Mouse (Mus musculus) layer of hippocampus, adult 2 months (tissue): ENCODE measurements at regions not wholly inside any gene's neighbourhood (a gene's known extent, or its start where the extent isn't known, plus 50 kb on each side); places are given as distances from the start of the nearest gene placed in this dataset.

ENCODE experiments used
- DNase-seq, 2 experiments: peaks; one replicate each; pipeline ENCODE4 v3.0.0; 2022; ENCODE audit warnings: low spot score in 2 of 2
- H3K27ac ChIP-seq: fragments of 200-600 bp; 2 replicates; pipeline ENCODE4 v1.8.1; 2022
- H3K4me3 ChIP-seq: fragments of 200-600 bp; 2 replicates; pipeline ENCODE4 v1.8.1; 2022; ENCODE audit warnings: mild to moderate bottlenecking
- CTCF ChIP-seq: fragments of 200-600 bp; conservative IDR thresholded peaks from 2 replicates; pipeline ENCODE4 v1.8.1; 2022; ENCODE audit warnings: antibody characterized with exemption, mild to moderate bottlenecking, moderate library complexity

DNA sequence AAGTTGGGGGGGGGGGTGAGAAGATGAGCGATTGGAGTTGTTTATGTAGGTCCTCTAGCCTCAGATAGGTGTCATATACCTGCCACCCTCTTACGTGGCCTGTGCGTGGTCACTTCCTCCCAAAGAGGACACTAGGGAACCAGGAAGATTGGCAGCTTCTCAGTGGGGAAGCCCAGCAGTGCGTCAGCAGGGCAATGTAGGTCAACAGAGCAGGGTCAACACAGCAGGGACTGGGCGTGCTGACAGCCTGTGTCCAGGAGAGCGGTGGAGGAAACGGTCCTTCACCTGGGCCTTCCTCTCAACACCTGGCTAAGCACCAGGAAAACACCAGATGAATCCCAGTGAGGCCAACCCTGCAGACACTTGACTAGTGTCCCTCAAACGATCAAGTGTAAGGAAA is 122.4 kb upstream of the Dio3 start:
- DNase-seq = no peak
- Histone ChIP-seq H3K4me3 (no peak overlapping the region), H3K27ac (no peak overlapping the region)
- TF ChIP-seq CTCF = no peak

DNA sequence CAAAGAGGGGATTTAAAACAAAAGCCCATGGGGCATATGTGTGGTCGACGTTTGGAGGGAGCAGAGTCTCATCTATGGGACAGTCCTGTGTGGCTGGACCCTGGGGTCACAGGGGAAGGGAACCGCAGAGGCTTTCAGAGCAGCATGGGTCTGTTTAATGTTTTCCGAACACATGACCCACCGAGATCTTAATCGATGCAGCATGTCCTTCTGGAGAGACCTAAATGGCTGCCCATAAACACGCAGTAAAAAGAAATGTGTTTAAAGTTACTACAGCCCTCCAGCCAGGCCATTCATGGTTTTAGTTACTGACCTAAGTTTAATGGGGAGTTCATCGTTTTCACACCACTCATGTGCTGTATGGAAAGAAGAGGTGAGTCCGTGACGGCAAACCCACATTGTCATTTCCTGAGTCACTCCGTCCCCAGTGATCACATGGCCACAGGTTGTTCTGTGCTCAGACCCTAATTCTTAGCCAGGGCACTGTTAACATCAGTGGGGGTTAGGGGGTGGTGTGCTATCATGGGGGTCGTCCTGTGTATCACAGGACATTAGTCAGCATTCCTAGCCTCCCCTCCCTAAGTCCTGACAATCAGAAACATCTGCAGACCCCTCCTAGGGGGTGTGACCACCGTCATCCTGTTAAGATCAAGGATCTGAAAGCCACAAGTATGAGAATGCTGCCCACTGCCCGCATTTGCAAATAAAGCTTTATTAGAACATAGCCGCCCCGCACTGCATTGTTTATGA is 120.7 kb upstream of the Dio3 start:
- DNase-seq = no peak
- no peak for TF ChIP-seq CTCF
- Histone ChIP-seq H3K27ac (no peak overlapping the region), H3K4me3 (no peak overlapping the region)

DNA sequence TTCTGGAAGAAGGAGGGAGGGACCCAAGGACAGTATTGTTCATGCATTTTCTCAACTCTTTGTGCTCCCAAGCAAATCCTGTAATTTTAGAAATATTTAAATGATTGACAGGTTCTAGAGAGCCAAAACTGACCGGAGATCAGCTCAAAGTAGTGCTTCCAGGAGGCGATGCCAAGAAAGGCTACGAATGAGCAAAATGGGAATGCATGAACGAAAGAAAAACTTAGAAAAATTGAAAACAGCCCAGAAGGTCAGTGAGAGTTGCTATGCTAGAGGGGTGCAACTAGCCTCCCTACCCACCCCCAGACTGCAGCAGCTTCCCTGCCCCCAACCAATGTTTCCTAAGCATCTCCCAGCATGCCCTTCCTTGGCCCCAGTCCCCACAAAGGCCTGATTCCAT is 117.6 kb upstream of the Dio3 start:
- no peak for DNase-seq
- TF ChIP-seq CTCF = no peak
- Histone ChIP-seq H3K27ac (no peak overlapping the region), H3K4me3 (no peak overlapping the region)

GRCm38 (mm10) chr12:110165462-110165861 is 113.4 kb upstream of the Dio3 start:
- no peak overlapping the region for H3K4me3 ChIP-seq
- no peak for DNase-seq
- no peak overlapping the region for H3K27ac ChIP-seq
- TF ChIP-seq CTCF = no peak

- Histone ChIP-seq H3K27ac (no peak overlapping the region), H3K4me3 (no peak overlapping the region)
- no peak for TF ChIP-seq CTCF
- DNase-seq = no peak
Measured at GRCm38 (mm10) chr12:110168407-110168806, 110.5 kb upstream of the Dio3 start.

DNA sequence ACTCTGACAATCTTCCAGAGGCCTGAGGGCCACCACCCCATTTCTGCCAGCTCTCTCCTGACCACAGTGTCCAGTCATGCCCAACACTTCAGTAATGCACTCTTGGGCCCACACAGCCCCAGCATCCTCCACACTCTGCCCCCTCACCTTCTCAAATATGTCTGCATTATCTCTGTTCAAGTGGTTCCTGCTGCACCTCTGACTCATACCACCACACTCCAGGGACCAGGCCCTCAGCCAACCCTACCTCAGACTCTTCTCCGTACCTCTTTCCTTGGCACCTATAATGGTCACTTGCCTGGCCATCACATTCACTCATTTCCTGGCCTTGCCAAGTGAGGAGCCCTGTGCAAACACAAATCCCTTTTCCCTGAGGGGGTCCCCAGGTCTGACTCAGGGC is 109.6 kb upstream of the Dio3 start:
- Histone ChIP-seq H3K4me3 (no peak overlapping the region), H3K27ac (no peak overlapping the region)
- no peak for DNase-seq
- TF ChIP-seq CTCF = no peak

DNA sequence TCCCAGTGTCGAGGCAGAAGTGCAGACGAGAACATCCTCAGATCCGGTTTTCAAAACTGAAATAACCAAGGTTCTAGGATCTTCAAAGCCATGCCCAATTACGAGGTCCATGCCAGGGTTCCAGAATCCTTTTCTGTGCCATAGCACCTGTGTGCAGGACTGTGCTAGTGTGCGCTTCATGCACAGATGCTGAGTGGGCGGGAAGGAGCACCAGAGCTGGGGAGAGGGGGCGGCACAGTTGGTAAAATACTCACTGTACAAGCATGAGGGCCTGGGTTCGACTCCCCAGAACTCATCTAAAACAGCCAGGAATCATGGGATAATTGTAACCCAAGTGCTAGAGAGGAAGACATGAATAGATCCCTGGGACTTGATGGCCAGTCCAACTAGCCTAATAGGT is 108.4 kb upstream of the Dio3 start:
- no peak overlapping the region for H3K4me3 ChIP-seq
- TF ChIP-seq CTCF = no peak
- DNase-seq = peak in 1 of 2 experiments; percentile 22
- no peak overlapping the region for H3K27ac ChIP-seq

GRCm38 (mm10) chr12:110177826-110178225 is 101.0 kb upstream of the Dio3 start:
- DNase-seq = no peak
- Histone ChIP-seq H3K27ac (no peak overlapping the region), H3K4me3 (no peak overlapping the region)
- TF ChIP-seq CTCF = no peak

GRCm38 (mm10) chr12:110183473-110183872 is 95.4 kb upstream of the Dio3 start:
- Histone ChIP-seq H3K4me3 (no peak overlapping the region), H3K27ac (no peak overlapping the region)
- DNase-seq = no peak
- no peak for TF ChIP-seq CTCF

DNA sequence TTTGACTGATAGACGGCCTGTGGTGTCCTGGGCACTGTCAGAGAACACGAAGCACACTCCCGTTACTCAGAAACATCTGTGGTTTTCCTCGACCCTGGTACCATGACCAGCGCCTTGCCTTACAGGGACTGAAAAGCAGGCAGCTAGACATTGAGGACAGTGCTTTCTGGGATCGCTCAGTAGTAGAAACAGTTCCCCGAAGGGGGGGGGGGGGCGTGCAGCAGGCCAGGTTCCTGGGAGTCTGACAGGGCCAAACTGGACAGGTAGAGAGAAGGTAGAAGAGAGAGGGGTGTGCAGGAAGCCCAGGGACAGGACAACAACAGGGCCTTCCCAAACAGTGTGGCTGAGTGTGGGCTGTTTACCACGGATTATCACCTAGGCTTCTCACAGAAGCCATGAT is 93.5 kb upstream of the Dio3 start:
- Histone ChIP-seq H3K4me3 (no peak overlapping the region), H3K27ac (no peak overlapping the region)
- DNase-seq = no peak
- TF ChIP-seq CTCF = no peak

- Histone ChIP-seq H3K27ac (no peak overlapping the region), H3K4me3 (no peak overlapping the region)
- no peak for DNase-seq
- TF ChIP-seq CTCF = no peak
Measured at GRCm38 (mm10) chr12:110186381-110186780, 92.5 kb upstream of the Dio3 start.

GRCm38 (mm10) chr12:110186911-110187245 is 92.0 kb upstream of the Dio3 start:
- DNase-seq = no peak
- TF ChIP-seq CTCF = no peak
- Histone ChIP-seq H3K27ac (no peak overlapping the region), H3K4me3 (no peak overlapping the region)

DNA sequence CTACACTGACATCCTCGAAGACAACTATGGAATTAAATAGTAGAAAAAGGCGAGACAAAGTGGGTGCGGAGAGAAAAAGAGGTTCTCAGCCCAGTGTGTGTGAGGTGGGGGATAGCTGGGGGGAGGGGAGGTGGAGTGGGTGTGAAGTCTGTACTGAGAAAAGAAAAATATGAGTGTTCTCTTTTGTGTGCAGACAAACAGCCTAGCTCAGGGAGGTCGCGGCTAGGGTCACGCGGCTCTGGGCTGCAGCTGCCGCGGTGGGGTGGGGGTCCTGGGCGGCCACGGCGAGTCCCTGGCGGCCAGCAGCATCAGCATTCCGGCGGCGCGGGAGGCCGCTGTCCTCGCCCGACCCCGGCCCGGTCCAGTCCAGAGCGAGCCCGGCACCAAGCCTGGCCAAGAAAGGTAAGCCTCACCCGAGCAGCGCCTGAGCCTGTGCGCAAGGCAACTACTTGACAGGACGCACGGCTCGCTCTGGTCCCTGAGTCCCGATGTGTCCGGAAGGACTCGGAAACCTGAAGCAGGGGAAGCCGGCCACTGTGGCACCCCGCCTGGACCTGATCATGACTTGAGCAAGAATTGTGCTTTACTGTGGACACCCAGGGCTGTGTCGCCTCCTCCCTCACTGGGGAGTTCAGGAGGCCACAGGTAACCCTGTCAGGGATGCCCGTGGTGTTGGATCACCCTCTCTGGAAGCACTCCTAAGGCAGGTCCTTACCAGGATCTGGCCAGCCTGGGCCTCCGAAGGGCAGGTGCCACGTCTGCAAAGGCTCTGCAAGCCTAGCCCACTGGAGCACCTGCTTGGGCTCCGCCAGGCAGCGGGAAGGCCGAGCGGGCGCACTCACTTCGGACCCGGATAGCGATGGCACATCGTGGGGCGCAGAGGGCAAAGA is 91.4 kb upstream of the Dio3 start:
- Histone ChIP-seq H3K4me3 (no peak overlapping the region), H3K27ac (no peak overlapping the region)
- no peak for DNase-seq
- TF ChIP-seq CTCF = no peak

DNA sequence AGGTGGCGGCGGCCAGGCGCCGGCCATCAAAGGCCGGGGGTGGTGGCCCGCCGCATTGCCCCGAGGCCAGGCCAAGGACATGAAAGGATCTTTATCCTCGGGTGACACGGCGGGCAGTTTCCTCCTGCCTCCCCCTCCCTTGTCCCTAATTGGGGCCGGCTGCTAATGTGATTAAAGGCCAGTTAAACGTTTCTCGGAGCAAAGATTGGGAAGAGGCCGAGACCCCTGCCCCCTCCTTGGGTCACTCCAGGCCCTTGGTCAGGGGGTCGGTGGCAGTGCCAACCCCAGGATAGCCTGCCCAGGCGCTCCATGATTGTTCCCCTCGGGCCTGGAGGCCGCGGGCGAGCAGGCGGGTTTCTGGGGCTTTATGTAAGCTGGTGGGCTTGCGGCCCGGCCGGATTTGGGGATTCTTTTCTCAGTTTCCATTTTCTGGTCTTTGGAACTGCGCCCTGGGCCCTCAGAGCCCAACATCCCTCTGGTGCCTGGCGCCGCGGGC is 90.7 kb upstream of the Dio3 start:
- DNase-seq = no peak
- Histone ChIP-seq H3K27ac (no peak overlapping the region), H3K4me3 (no peak overlapping the region)
- TF ChIP-seq CTCF = no peak
